Mouse (Mus musculus): ENCODE measurements around the gene Tomm22.

The Tomm22 gene

GRCm38 (mm10) chr15:79720267-79720666 is 49.6 kb downstream of the Tomm22 start:
- DNase-seq (ENCODE audit: low spot score in 2 of 2): no peak

- no peak for DNase-seq (ENCODE audit: low spot score in 2 of 2)
Observed at GRCm38 (mm10) chr15:79720796-79721195, 50.1 kb downstream of the Tomm22 start.

Measured in left cerebral cortex, adult 9 months (tissue).